Mouse (Mus musculus) ES-E14 (cell line): ENCODE data around the gene Gm49358. TPM values are rescaled to one million over a fixed set of nuclear protein-coding genes. Genes with fewer than 3 reads are reported as not detected.
A peak's percentile ranks its signal among the peaks of the same experiment; 100 is the strongest.

ENCODE experiments used
- DNase-seq: peaks from one replicate; pipeline ENCODE4 v3.0.0-alpha.2; 2013; ENCODE audit warnings: low read depth, low spot score
- H3K27ac ChIP-seq: 2 replicates; pipeline ENCODE4 v1.5.1; 2012; ENCODE audit warnings: low read depth, mild to moderate bottlenecking, low read length, moderate library complexity, mixed read lengths; ENCODE audit not compliant: poor library complexity, insufficient read depth, severe bottlenecking
- H3K36me3 ChIP-seq: 2 replicates; pipeline ENCODE4 v1.6.1; 2012; ENCODE audit warnings: mild to moderate bottlenecking, low read length, moderate library complexity, mixed read lengths; ENCODE audit not compliant: control insufficient read depth, poor library complexity, insufficient read depth, severe bottlenecking
- H3K4me1 ChIP-seq, 2 experiments: fragments of 150-350 bp in 1 of 2; sonication (generic) in 1 of 2; 2 replicates each; pipeline ENCODE4 v1.6.1; 2012; ENCODE audit warnings: low read length in 2 of 2, mild to moderate bottlenecking in 1 of 2, mixed read lengths in 1 of 2; ENCODE audit not compliant: control insufficient read depth in 2 of 2, insufficient read depth in 2 of 2, poor library complexity in 1 of 2
- H3K4me3 ChIP-seq, 2 experiments: fragments of 150-350 bp in 1 of 2; sonication (generic) in 1 of 2; 2 replicates each; pipeline ENCODE4 v1.5.1; 2012; ENCODE audit warnings: low read length in 2 of 2, low read depth in 1 of 2, mild to moderate bottlenecking in 1 of 2, mixed read lengths in 1 of 2; ENCODE audit not compliant: insufficient read depth in 1 of 2, poor library complexity in 1 of 2, severe bottlenecking in 1 of 2
- H3K9ac ChIP-seq: 2 replicates; pipeline ENCODE4 v1.6.1; 2012; ENCODE audit warnings: low read depth, mild to moderate bottlenecking, low read length, mixed read lengths; ENCODE audit not compliant: poor library complexity, insufficient read depth, severe bottlenecking
- H3K9me3 ChIP-seq: fragments of 150-350 bp; sonication (generic); 2 replicates; pipeline ENCODE4 v1.6.1; 2012; ENCODE audit warnings: low read depth, mild to moderate bottlenecking, low read length; ENCODE audit not compliant: control insufficient read depth, insufficient read depth
- CHD2 ChIP-seq: IDR thresholded peaks from 2 replicates; pipeline ENCODE4 v1.6.1; 2014; ENCODE audit warnings: mild to moderate bottlenecking, low read depth, low read length, inconsistent platforms
- HCFC1 ChIP-seq: IDR thresholded peaks from 2 replicates; pipeline ENCODE4 v1.6.1; 2012; ENCODE audit warnings: low read length, inconsistent platforms, borderline replicate concordance; ENCODE audit not compliant: insufficient read depth
- MAFK ChIP-seq: IDR thresholded peaks from 2 replicates; pipeline ENCODE4 v1.6.1; 2014; ENCODE audit warnings: mild to moderate bottlenecking, low read depth, low read length, inconsistent platforms; ENCODE audit not compliant: insufficient read depth
- ZC3H11A ChIP-seq: IDR thresholded peaks from 2 replicates; pipeline ENCODE4 v1.6.1; 2012; ENCODE audit warnings: low read depth, mild to moderate bottlenecking, inconsistent platforms, low read length, borderline replicate concordance
- ZNF384 ChIP-seq: IDR thresholded peaks from 2 replicates; pipeline ENCODE4 v1.6.1; 2012; ENCODE audit warnings: low read depth, low read length, inconsistent platforms
- in situ Hi-C, 2 experiments: fragments of 600-800 bp; cut with MboI; formaldehyde crosslinking; loops; one replicate each; pipeline ENCODE4 v1.15.1; 2025; ENCODE audit warnings: low sequenced_read_pairs in 2 of 2, inconsistent platforms in 1 of 2; ENCODE audit not compliant: unreplicated experiment in 2 of 2
- total RNA-seq: library from RNA; depleted of rRNA; stranded (reverse); fragments of 300-350 nt; gene quantifications from 2 replicates; pipeline ENCODE4 v1.2.3, GENCODE M21; 2012; rRNA removed

The Gm49358 gene
- 0.58 and 1.4 TPM in 2 replicates for total RNA-seq

DNA sequence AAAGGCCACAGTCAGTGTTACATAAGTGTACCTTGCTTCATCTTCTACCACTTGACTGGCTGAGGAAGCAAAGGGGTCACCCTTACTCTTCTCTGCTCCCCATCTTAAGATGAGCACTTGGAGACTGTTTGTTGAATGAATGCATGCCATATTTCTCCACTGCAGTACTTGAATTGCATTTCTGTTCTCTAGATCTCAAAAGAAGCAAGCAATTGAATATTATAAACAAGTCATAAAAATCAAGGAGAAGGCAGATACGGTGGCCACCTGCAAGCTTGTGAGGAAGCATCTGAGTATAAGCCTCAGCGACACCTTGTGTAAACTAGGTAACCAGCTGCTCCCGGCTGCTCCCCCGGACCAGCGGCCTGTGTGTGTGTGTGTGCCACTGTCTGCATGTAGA is at the start of gene Gm49358:
TSS of gene Gm49358 (plus strand) at position 301 of the 400 bp plus-strand sequence.
- H3K4me3 ChIP-seq: no peak within 1 kb of the TSS
- no peak within 1 kb of the TSS for H3K9ac ChIP-seq
- DNase-seq: no peak
- no peaks in the 10 kb centered on the region for H3K36me3 ChIP-seq
- TF ChIP-seq ZNF384 (no peak), ZC3H11A (no peak), CHD2 (no peak), MAFK (no peak), HCFC1 (no peak)
- H3K9me3 ChIP-seq: no peaks in the 10 kb centered on the region
- H3K4me1 ChIP-seq: peaks cover 0 to 15% of the 10 kb centered on the region in 2 experiments; a peak in 2 of 4 replicates
- H3K27ac ChIP-seq: no peak within 1 kb of the TSS
- in situ Hi-C loops: no loop called here

DNA sequence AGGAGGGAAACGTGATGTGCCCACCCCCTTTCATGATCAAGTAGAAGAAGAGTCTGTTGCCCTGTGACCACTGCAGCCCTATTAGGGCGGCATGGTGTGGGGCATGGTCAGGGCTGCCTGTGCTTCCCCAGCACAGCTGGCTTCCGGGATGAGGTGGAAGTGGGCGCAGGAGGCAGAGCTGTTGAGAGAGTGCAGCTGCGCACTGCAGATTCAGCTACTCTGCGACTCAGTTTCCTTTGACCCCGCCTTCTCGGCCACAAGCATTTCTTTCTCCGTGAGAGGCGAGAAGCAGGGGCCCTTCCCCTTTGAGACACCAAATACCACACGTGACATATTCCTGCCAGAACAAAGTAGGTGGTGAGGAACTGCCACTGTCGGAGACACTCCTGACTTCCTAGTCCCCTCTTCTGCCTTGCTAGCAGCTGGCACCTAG is 36.2 kb upstream of the Gm49358 start:
- Histone ChIP-seq H3K36me3 (no peaks in the 10 kb centered on the region), H3K9ac (peak overlapping the region; percentile 35; the same call in 1 of the 2 replicates), H3K27ac (no peak overlapping the region), H3K4me1 (no peaks in the 10 kb centered on the region; a peak in 1 of 4 replicates), H3K4me3 (peak overlapping the region; percentile 33 to 62; a peak in 3 of 4 replicates), H3K9me3 (no peaks in the 10 kb centered on the region)
- TF ChIP-seq ZNF384: no peak
- no peak for TF ChIP-seq ZC3H11A
- TF ChIP-seq HCFC1: no peak
- no peak for TF ChIP-seq CHD2
- no peak for TF ChIP-seq MAFK
- DNase-seq: no peak
- in situ Hi-C loops: no loop called here

DNA sequence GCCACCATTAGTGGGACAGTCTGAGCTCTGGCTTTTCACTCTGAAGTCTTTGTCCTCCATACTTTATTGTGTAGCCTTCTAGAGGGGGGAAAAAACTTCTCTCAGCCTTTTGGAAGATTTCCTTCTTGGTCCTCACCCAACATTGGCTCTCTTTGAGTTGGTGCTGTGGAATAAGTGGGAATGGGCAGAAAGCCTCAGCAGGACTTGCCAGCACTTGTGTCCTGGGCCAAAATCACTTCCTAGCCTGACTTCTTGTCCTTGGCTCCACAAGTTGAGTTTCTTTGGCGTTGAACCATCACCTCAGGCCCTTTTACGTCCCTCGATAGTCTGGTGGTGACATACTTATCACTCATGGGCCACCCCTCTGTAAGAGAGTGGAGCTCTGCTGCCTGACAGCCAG is 35.6 kb upstream of the Gm49358 start:
- Histone ChIP-seq H3K9me3 (no peaks in the 10 kb centered on the region), H3K9ac (no peak overlapping the region), H3K27ac (no peak overlapping the region), H3K36me3 (no peaks in the 10 kb centered on the region), H3K4me3 (no peak overlapping the region), H3K4me1 (peaks cover 0 to 3% of the 10 kb centered on the region in 2 experiments; a peak in 2 of 4 replicates)
- no peak for DNase-seq
- in situ Hi-C loops: no loop called here
- TF ChIP-seq CHD2: no peak
- no peak for TF ChIP-seq HCFC1
- TF ChIP-seq ZNF384: no peak
- TF ChIP-seq ZC3H11A: no peak
- TF ChIP-seq MAFK: no peak

DNA sequence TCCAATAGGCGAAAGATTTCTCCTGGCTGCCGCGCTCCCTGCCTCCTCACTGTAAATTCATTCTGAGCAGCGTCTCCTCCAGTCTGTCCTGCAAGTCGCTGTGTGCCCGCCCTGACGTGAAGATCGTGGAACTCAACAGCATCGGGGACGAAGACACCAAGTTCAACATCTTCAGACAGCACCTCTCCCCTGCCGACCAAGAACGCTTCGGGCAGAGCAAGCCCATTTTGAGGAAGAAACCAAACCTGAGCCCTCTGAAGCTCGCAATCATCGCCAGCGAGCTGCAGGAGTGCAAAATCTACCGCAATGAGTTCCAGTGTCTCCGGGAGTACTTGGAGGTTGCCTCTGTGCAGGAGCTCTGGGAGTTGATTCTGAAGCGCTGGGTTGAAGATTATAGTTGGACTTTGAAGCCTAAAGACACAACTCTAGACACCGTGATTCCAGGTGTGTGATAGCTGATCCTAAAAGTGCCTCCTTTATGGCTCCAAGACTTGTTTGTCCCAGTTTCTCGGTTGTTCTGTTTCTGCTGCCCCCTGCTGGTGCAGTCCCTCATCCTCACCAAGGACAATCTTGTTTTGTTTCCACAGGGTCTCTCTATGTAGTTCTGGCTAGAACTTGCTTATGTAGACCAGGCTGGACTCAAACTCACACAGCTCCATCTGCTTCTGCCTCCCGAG is 32.8 kb upstream of the Gm49358 start:
- no peak overlapping the region for H3K27ac ChIP-seq
- in situ Hi-C loops: no loop called here

More for the DNA sequence above, 32.8 kb upstream of the Gm49358 start:
- TF ChIP-seq HCFC1 (no peak), ZNF384 (no peak; the same call in 1 of the 2 replicates), CHD2 (no peak), MAFK (no peak), ZC3H11A (0 out of 2 replicates have a peak, but pooled peaks have one; percentile 13)
- Histone ChIP-seq H3K4me1 (peaks cover 0 to 3% of the 10 kb centered on the region in 2 experiments; a peak in 2 of 4 replicates), H3K9ac (peak overlapping the region; percentile 37; the same call in 1 of the 2 replicates), H3K4me3 (peak overlapping the region; percentile 14 to 58), H3K9me3 (no peaks in the 10 kb centered on the region), H3K36me3 (no peaks in the 10 kb centered on the region)
- DNase-seq: peak; percentile 94
